Mouse (Mus musculus): ENCODE measurements around the gene Yme1l1. TPM values are rescaled to one million over a fixed set of nuclear protein-coding genes. Genes with fewer than 3 reads are reported as not detected.

Gene Yme1l1
- total and polyA plus RNA-seq, 3 experiments: 58.6 to 131 (median 78.2) TPM

Other genes with a start within 250 kb of the Yme1l1 start
- 43.1 and 45.7 TPM in 2 replicates for gene Abi1, start 116.1 kb upstream of the Yme1l1 start, total RNA-seq (2012; rRNA removed)
- gene Abi1, start 116.1 kb upstream of the Yme1l1 start, total RNA-seq (2014; rRNA removed): 104 and 112 TPM in 2 replicates
- 65.0 and 74.6 TPM in 2 replicates for gene Abi1, start 116.1 kb upstream of the Yme1l1 start, polyA plus RNA-seq (2012; ENCODE audit: insufficient read length, low read depth)
- 10.9 and 11.6 TPM in 2 replicates for gene Acbd5, start 88.2 kb upstream of the Yme1l1 start, total RNA-seq (2012; rRNA removed)
- gene Acbd5, start 88.2 kb upstream of the Yme1l1 start, total RNA-seq (2014; rRNA removed): 15.2 and 16.3 TPM in 2 replicates
- gene Acbd5, start 88.2 kb upstream of the Yme1l1 start, polyA plus RNA-seq (2012; ENCODE audit: insufficient read length, low read depth): 12.5 and 13.9 TPM in 2 replicates
- gene Mastl, start 345 bp upstream of the Yme1l1 start, total RNA-seq (2012; rRNA removed): 8.1 and 9.2 TPM in 2 replicates
- gene Mastl, start 345 bp upstream of the Yme1l1 start, total RNA-seq (2014; rRNA removed): 14.8 and 15.6 TPM in 2 replicates
- 9.5 and 10.7 TPM in 2 replicates for gene Mastl, start 345 bp upstream of the Yme1l1 start, polyA plus RNA-seq (2012; ENCODE audit: insufficient read length, low read depth)
- gene 4931423N10Rik, start 51.1 kb downstream of the Yme1l1 start, total RNA-seq (2012; rRNA removed): not detected in 2 replicates
- not detected in 2 replicates for gene 4931423N10Rik, start 51.1 kb downstream of the Yme1l1 start, total RNA-seq (2014; rRNA removed)
- gene 4931423N10Rik, start 51.1 kb downstream of the Yme1l1 start, polyA plus RNA-seq (2012; ENCODE audit: insufficient read length, low read depth): not detected in 2 replicates
- gene Nxph2, start 164.9 kb downstream of the Yme1l1 start, total RNA-seq (2012; rRNA removed): not detected in 2 replicates
- not detected in 2 replicates for gene Nxph2, start 164.9 kb downstream of the Yme1l1 start, total RNA-seq (2014; rRNA removed)
- gene Nxph2, start 164.9 kb downstream of the Yme1l1 start, polyA plus RNA-seq (2012; ENCODE audit: insufficient read length, low read depth): not detected in 2 replicates